Mouse (Mus musculus): Measurements from ENCODE around the gene Plekha4.

- TF ChIP-seq POLR2A (IDR thresholded peaks at IDR 0.05; ENCODE audit: control insufficient read depth, low read depth, low read length), result no peak
- TF ChIP-seq CTCF (IDR thresholded peaks at IDR 0.05; ENCODE audit: control insufficient read depth, insufficient read depth, insufficient replicate concordance, low read depth, low read length), result no peak
These were observed 33.8 kb upstream of the Plekha4 start for GRCm38 (mm10) chr7:45492225-45492844.

Measured in testis, adult 2 months (tissue).